Mouse (Mus musculus) hindbrain, postnatal 0 days (tissue): ENCODE data around the gene Elovl7. TPM values are rescaled to one million over a fixed set of nuclear protein-coding genes. Genes with fewer than 3 reads are reported as not detected.

ENCODE experiments used
- ATAC-seq: fragments of 200-750 bp; cut with Nextera tagmentation; 2 replicates; pipeline ENCODE4 v1.8.0; 2017; ENCODE audit warnings: mild to moderate bottlenecking, moderate TSS enrichment, moderate library complexity
- DNase-seq: peaks from one replicate; pipeline ENCODE4 v3.0.0-alpha.2; 2015; ENCODE audit warnings: low spot score
- H3K27ac ChIP-seq: fragments of 300-500 bp; sonication (generic); 2 replicates; pipeline ENCODE4 v1.5.1; 2014; ENCODE audit warnings: mild to moderate bottlenecking
- H3K27me3 ChIP-seq: fragments of 300-500 bp; sonication (generic); 2 replicates; pipeline ENCODE4 v1.6.1; 2014; ENCODE audit warnings: low read length, mixed read lengths; ENCODE audit not compliant: insufficient read depth
- H3K36me3 ChIP-seq: fragments of 300-500 bp; sonication (generic); 2 replicates; pipeline ENCODE4 v1.6.1; 2014; ENCODE audit warnings: low read length, mixed read lengths; ENCODE audit not compliant: insufficient read depth
- H3K4me1 ChIP-seq: fragments of 300-500 bp; sonication (generic); 2 replicates; pipeline ENCODE4 v1.6.1; 2014; ENCODE audit warnings: antibody characterized with exemption, low read length, mixed read lengths; ENCODE audit not compliant: insufficient read depth
- H3K4me2 ChIP-seq: fragments of 300-500 bp; sonication (generic); 2 replicates; pipeline ENCODE4 v1.6.1; 2014; ENCODE audit warnings: low read depth, mild to moderate bottlenecking, low read length, moderate library complexity, mixed read lengths
- H3K4me3 ChIP-seq: fragments of 300-500 bp; sonication (generic); 2 replicates; pipeline ENCODE4 v1.5.1; 2014; ENCODE audit warnings: low read length
- H3K9ac ChIP-seq: fragments of 300-500 bp; sonication (generic); replicated peaks from 2 replicates; pipeline ENCODE4 v1.6.1; 2014; ENCODE audit warnings: mild to moderate bottlenecking, low read length, moderate library complexity, mixed read lengths
- H3K9me3 ChIP-seq: fragments of 300-500 bp; sonication (generic); 2 replicates; pipeline ENCODE4 v1.6.1; 2016; ENCODE audit warnings: low read length, mixed read lengths
- CTCF ChIP-seq: IDR thresholded peaks from 2 replicates; pipeline ENCODE4 v1.5.1; 2016; ENCODE audit warnings: antibody characterized with exemption, control low read depth, low read depth
- WGBS: fragments of 180-500 bp; shearing (Covaris S2); extraction: QIAGEN DNeasy Blood & Tissue Kit; methylation state at CpG from one replicate; pipeline ENCODE4 v1.1.7; 2014; 5-methylcytosine and 5-hydroxymethylcytosine counted together
- polyA plus RNA-seq: library from polyadenylated mRNA; unstranded; fragments of >200 nt; fragmentation: Nextera tagmentation; extraction: Ambion mirVana; gene quantifications from 2 replicates; pipeline ENCODE4 v1.2.1, GENCODE M21; 2015
- total RNA-seq: library from RNA; depleted of rRNA; stranded (reverse); fragments of >200 nt; gene quantifications from 2 replicates; pipeline ENCODE4 v1.2.3, GENCODE M21; 2014

Elovl7 gene
- total and polyA plus RNA-seq, 2 experiments from 2014 or later: 4.0 to 5.2 TPM

DNA sequence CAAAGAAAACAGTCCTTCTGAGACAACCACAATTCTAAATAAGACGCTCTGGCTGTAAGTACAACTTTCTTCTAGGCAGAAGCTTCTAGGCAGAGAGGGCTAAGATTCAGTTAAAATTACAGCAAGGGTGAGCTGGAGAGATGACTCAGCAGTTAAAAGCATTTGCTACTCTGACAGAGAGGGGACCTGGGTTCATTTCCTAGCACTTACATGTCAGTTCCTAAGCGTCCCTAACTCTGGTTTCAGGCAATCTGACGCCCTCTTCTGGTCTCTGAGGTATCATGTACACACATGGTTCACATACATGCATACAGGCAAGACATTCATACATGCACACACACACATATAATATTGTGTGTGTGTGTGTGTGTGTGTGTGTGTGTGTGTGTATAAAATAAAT, 28.7 kb upstream of the Elovl7 start:
- no peak for TF ChIP-seq CTCF

DNA sequence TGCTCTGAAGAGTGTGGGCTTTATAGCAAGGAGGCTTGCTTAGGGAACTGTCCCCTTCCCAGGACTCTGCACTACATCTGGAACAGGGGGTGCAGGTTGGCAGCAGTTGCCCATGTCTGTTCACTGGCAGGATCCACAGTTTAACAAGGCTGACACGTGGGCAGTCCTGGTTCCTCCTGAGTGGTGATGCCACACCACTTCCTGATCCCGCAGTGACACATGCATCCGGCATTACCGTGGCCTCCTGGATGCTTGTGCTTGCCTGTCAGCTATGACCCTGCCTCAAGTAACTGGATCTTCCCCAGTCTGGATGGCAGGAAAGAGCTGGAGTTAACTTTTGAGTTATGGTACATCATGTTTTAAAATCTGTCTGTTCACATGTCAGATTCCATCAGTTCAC, 26.2 kb upstream of the Elovl7 start:
- H3K4me3 ChIP-seq: no peak overlapping the region
- no peaks in the 10 kb centered on the region for H3K27me3 ChIP-seq
- H3K4me1 ChIP-seq: no peaks in the 10 kb centered on the region
- no peak for DNase-seq
- 94% methylated on average over 4 of the region's 4 CpGs for WGBS
- H3K9ac ChIP-seq: no peak overlapping the region
- H3K4me2 ChIP-seq: no peak overlapping the region
- no peaks in the 10 kb centered on the region for H3K9me3 ChIP-seq
- no peak overlapping the region for H3K27ac ChIP-seq
- H3K36me3 ChIP-seq: peaks cover 10% of the 10 kb centered on the region; the same call in 1 of the 2 replicates
- TF ChIP-seq CTCF: no peak
- ATAC-seq: no peak

More for the DNA sequence above, 28.7 kb upstream of the Elovl7 start:
- no peak overlapping the region for H3K4me2 ChIP-seq
- peaks cover 16% of the 10 kb centered on the region; the same call in 1 of the 2 replicates for H3K36me3 ChIP-seq
- H3K4me1 ChIP-seq: no peaks in the 10 kb centered on the region
- H3K27ac ChIP-seq: no peak overlapping the region
- DNase-seq (no peak), ATAC-seq (no peak)
- WGBS: 92% methylated on average over 3 of the region's 3 CpGs
- H3K4me3 ChIP-seq: no peak overlapping the region
- no peaks in the 10 kb centered on the region for H3K27me3 ChIP-seq
- H3K9ac ChIP-seq: no peak overlapping the region
- no peaks in the 10 kb centered on the region for H3K9me3 ChIP-seq

- no peak overlapping the region for H3K9ac ChIP-seq
- peaks cover 19% of the 10 kb centered on the region for H3K36me3 ChIP-seq
- H3K27ac ChIP-seq: no peak overlapping the region
- H3K9me3 ChIP-seq: no peaks in the 10 kb centered on the region
- DNase-seq (peak; percentile 81), ATAC-seq (peak; percentile 75)
- 57% methylated on average over 11 of the region's 11 CpGs for WGBS
- no peaks in the 10 kb centered on the region for H3K4me1 ChIP-seq
- H3K4me3 ChIP-seq: no peak overlapping the region
- peak; percentile 81 for TF ChIP-seq CTCF
- no peaks in the 10 kb centered on the region for H3K27me3 ChIP-seq
- H3K4me2 ChIP-seq: no peak overlapping the region
Observed at GRCm38 (mm10) chr13:108191074-108191720, 23.0 kb upstream of the Elovl7 start.

DNA sequence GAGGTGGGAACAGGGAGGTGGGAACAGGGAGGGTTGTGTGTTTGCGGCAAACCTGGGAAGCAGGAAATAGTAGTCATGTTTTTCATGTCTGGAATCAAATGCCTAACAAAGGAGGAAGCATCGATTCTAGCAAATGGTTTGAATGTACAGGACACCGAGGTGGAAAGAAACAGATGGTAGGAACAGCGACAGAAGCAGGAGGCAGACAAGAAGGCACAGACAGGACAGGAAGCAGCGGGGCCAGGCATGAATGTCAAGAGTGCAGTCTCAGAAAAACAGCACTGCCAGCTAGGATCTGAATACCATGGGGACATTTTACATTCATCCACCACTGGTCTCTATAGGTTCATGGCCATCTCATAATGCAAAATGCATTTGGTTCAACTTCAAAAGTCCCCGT, 18.7 kb upstream of the Elovl7 start:
- Histone ChIP-seq H3K4me1 (no peaks in the 10 kb centered on the region), H3K4me2 (no peak overlapping the region), H3K9me3 (no peaks in the 10 kb centered on the region), H3K9ac (no peak overlapping the region), H3K27me3 (no peaks in the 10 kb centered on the region), H3K4me3 (no peak overlapping the region), H3K36me3 (peaks cover 14% of the 10 kb centered on the region), H3K27ac (no peak overlapping the region)
- 90% methylated on average over 6 of the region's 6 CpGs for WGBS
- DNase-seq: no peak
- ATAC-seq: no peak
- no peak for TF ChIP-seq CTCF

DNA sequence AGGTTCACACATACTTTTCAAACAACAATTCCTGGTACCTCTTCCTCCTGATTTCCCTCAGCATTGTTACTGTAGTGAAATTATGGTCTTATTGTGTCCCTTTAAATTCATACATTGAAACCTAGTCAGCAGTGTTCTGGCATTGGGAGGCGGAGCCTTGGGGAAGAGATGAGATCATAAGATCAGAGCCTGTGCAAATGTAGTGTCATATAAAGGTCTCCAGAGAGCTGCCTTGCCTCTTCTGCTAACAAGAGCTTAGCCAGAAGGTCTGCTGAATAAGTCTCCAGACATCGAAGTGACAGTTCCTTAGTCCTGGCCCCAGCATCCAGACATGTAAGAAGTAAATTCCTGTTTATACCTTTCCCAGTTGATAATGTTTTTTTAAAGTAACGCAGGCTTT, 9.3 kb upstream of the Elovl7 start:
- TF ChIP-seq CTCF: no peak
- Histone ChIP-seq H3K4me3 (no peak overlapping the region), H3K4me1 (no peaks in the 10 kb centered on the region), H3K9me3 (no peaks in the 10 kb centered on the region), H3K27ac (no peak overlapping the region), H3K4me2 (no peak overlapping the region), H3K9ac (no peak overlapping the region), H3K36me3 (no peaks in the 10 kb centered on the region), H3K27me3 (no peaks in the 10 kb centered on the region)
- no peak for DNase-seq
- 84% methylated on average over 3 of the region's 3 CpGs for WGBS
- no peak for ATAC-seq

- H3K36me3 ChIP-seq: no peaks in the 10 kb centered on the region
- no peak overlapping the region for H3K9ac ChIP-seq
- TF ChIP-seq CTCF: no peak
- H3K27ac ChIP-seq: no peak overlapping the region
- no peaks in the 10 kb centered on the region for H3K9me3 ChIP-seq
- H3K4me1 ChIP-seq: no peaks in the 10 kb centered on the region
- no peak for ATAC-seq
- no peak for DNase-seq
- no peak overlapping the region for H3K4me3 ChIP-seq
- H3K27me3 ChIP-seq: no peaks in the 10 kb centered on the region
- H3K4me2 ChIP-seq: no peak overlapping the region
- 77% methylated on average over 2 of the region's 2 CpGs for WGBS
Observed at GRCm38 (mm10) chr13:108207447-108207846, 6.8 kb upstream of the Elovl7 start.

DNA sequence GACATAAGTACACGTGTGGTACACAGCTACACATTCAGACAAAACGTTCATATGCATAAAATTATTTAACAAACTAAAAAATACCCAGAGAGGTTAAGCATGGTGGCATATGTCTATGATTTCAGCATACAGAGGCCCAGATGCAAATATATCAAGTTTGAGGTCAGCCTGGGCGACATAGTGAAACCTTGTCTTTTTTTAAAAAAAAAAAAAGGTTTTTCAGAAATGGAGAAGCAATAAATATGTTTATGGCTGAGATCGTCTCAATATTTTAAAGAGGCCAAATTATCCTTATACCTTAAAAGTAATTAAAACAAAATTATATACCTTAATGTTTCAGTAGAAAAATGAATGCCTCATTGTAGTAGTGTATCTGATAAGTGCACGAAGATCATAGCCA, 6.1 kb upstream of the Elovl7 start:
- ATAC-seq: no peak
- no peaks in the 10 kb centered on the region for H3K36me3 ChIP-seq
- H3K27me3 ChIP-seq: no peaks in the 10 kb centered on the region
- no peak for DNase-seq
- no peak overlapping the region for H3K4me2 ChIP-seq
- H3K27ac ChIP-seq: no peak overlapping the region
- WGBS: 72% methylated on average over 5 of the region's 5 CpGs
- H3K9me3 ChIP-seq: no peaks in the 10 kb centered on the region
- H3K4me3 ChIP-seq: no peak overlapping the region
- TF ChIP-seq CTCF: no peak
- no peak overlapping the region for H3K9ac ChIP-seq
- no peaks in the 10 kb centered on the region for H3K4me1 ChIP-seq
